Mouse (Mus musculus) liver, embryonic 14.5 days (tissue): ENCODE measurements at regions not wholly inside any gene's neighbourhood (a gene's known extent, or its start where the extent isn't known, plus 50 kb on each side); places are given as distances from the start of the nearest gene placed in this dataset.

ENCODE experiments used
- ATAC-seq: fragments of 200-750 bp; cut with Nextera tagmentation; 2 replicates; pipeline ENCODE4 v1.8.0; 2017; ENCODE audit warnings: moderate number of reproducible peaks, mild to moderate bottlenecking, moderate library complexity; ENCODE audit not compliant: insufficient read depth
- DNase-seq, 3 experiments: peaks; one replicate each; pipeline ENCODE4 v3.0.0-alpha.2; 2012 to 2013; ENCODE audit warnings: low read depth in 3 of 3, low spot score in 3 of 3
- H3K27ac ChIP-seq: fragments of 300-500 bp; sonication (generic); 2 replicates; pipeline ENCODE4 v1.5.1; 2014; ENCODE audit warnings: moderate library complexity, mild to moderate bottlenecking, control low read depth, inconsistent platforms
- H3K27me3 ChIP-seq: fragments of 300-500 bp; sonication (generic); 2 replicates; pipeline ENCODE4 v1.6.1; 2014; ENCODE audit warnings: mild to moderate bottlenecking, low read length, moderate library complexity; ENCODE audit not compliant: control insufficient read depth, insufficient read depth
- H3K36me3 ChIP-seq: fragments of 300-500 bp; sonication (generic); replicated peaks from 2 replicates; pipeline ENCODE4 v1.6.1; 2014; ENCODE audit warnings: low read depth; ENCODE audit not compliant: control insufficient read depth, insufficient read depth
- H3K4me1 ChIP-seq, 2 experiments: fragments of 200-500 bp in 1 of 2; fragments of 300-500 bp in 1 of 2; sonication (generic) in 1 of 2; replicated peaks; 2 replicates each; pipeline ENCODE4 v1.6.1; 2012 to 2014; ENCODE audit warnings: antibody characterized with exemption in 1 of 2, inconsistent platforms in 1 of 2, low read length in 1 of 2; ENCODE audit not compliant: control insufficient read depth in 2 of 2, insufficient read depth in 2 of 2
- H3K4me2 ChIP-seq: fragments of 300-500 bp; sonication (generic); 2 replicates; pipeline ENCODE4 v1.6.1; 2014; ENCODE audit warnings: low read depth, mild to moderate bottlenecking, control low read depth, moderate library complexity
- H3K4me3 ChIP-seq, 2 experiments: fragments of 200-500 bp in 1 of 2; fragments of 300-500 bp in 1 of 2; sonication (generic) in 1 of 2; 2 replicates each; pipeline ENCODE4 v1.5.1; 2012 to 2014; ENCODE audit warnings: low read depth in 2 of 2, low read length in 2 of 2, mild to moderate bottlenecking in 2 of 2, control low read depth in 1 of 2, inconsistent platforms in 1 of 2, moderate library complexity in 1 of 2; ENCODE audit not compliant: insufficient read depth in 1 of 2
- H3K9ac ChIP-seq: fragments of 300-500 bp; sonication (generic); replicated peaks from 2 replicates; pipeline ENCODE4 v1.6.1; 2014; ENCODE audit warnings: mild to moderate bottlenecking, control low read depth, moderate library complexity
- H3K9me3 ChIP-seq: fragments of 300-500 bp; sonication (generic); 2 replicates; pipeline ENCODE4 v1.6.1; 2016; ENCODE audit warnings: low read length, mixed read lengths; ENCODE audit not compliant: control insufficient read depth
- CTCF ChIP-seq: IDR thresholded peaks from 2 replicates; pipeline ENCODE4 v1.5.1; 2016; ENCODE audit warnings: antibody characterized with exemption, low read depth, control low read depth
- EP300 ChIP-seq: IDR thresholded peaks from 2 replicates; pipeline ENCODE4 v1.6.1; 2016; ENCODE audit warnings: antibody characterized with exemption, low read depth
- WGBS: fragments of 180-500 bp; shearing (Covaris S2); extraction: QIAGEN DNeasy Blood & Tissue Kit; methylation state at CpG from one replicate; pipeline ENCODE4 v1.1.7; 2014; ENCODE audit not compliant: insufficient replicate concordance; 5-methylcytosine and 5-hydroxymethylcytosine counted together

DNA sequence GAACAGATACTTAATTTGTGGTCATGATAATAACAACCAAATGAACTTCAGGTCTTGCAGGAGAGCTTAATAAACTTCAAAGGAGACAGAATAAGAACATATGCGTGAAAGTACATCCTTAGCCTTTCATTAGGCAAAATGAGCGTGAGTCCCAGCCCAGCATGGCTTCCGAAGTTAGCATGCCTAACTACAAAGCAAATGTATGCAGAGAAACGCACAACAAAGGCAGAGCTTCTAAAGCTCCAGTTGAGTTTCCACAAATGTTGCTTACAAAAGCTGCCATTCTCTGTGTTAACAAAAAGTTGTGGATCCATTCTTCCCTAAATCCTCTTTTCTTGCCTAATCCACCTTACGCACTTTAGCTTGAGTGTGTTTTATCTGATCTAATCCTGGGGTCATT, 458.7 kb upstream of the Zic4 start:
- no peak for ATAC-seq

DNA sequence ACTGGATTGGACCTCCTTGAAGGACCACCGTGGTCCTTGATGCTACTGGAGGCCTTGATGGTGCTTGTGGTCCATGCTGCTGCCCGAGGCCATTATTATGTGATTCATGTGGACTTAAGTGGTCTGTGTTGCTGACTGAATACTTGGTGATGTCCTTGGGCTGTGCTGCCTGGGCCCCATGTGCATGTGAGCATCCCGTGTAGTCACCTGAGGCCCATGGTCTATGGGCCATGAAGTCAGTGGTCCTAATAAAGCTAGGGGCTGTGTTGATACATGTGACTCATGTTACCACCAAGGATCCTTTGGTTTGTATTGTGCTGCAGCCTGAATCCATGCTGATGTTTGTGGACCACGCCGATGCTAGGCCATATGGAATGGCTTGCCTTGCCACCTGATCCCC, 456.1 kb upstream of the Zic4 start:
- TF ChIP-seq CTCF, result no peak
- no peak for TF ChIP-seq EP300
- DNase-seq, result no peak
- no peaks in the 10 kb centered on the region for H3K9me3 ChIP-seq
- no peaks in the 10 kb centered on the region for H3K27me3 ChIP-seq
- no peak overlapping the region for H3K4me3 ChIP-seq
- no peaks in the 10 kb centered on the region for H3K36me3 ChIP-seq
- no peak overlapping the region for H3K4me2 ChIP-seq
- 73% methylated on average over 5 of the region's 5 CpGs for WGBS
- H3K9ac ChIP-seq, result no peak overlapping the region
- no peak overlapping the region for H3K27ac ChIP-seq
- no peak for ATAC-seq
- no peaks in the 10 kb centered on the region for H3K4me1 ChIP-seq

More for the DNA sequence above, 458.7 kb upstream of the Zic4 start:
- H3K4me3 ChIP-seq, result no peak overlapping the region
- no peak for DNase-seq
- H3K4me1 ChIP-seq, result no peaks in the 10 kb centered on the region
- no peak overlapping the region for H3K4me2 ChIP-seq
- 27% methylated on average over 5 of the region's 5 CpGs for WGBS
- H3K36me3 ChIP-seq, result no peaks in the 10 kb centered on the region
- no peaks in the 10 kb centered on the region for H3K27me3 ChIP-seq
- TF ChIP-seq CTCF (no peak), EP300 (no peak)
- no peak overlapping the region for H3K9ac ChIP-seq
- H3K27ac ChIP-seq, result no peak overlapping the region
- H3K9me3 ChIP-seq, result no peaks in the 10 kb centered on the region

DNA sequence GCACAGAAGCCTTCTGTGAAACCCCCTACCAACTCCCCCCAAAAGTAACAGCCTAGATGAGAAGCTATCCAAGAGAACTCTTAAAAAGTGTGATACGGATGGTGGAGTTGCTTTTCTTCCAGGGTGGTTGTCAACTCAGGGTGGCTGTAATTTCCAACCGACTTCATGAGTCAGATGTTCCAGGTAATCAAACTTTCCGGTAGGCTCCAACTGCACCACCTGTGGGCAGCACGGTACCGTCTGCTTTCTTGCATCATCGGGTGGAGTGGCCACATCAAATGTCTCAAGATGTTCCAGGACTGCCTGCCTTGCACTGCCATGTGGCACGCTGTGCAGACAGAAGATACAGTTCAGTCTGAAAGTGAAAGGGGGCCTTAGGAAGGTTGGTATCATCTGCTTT, 455.5 kb upstream of the Zic4 start:
- Histone ChIP-seq H3K9ac (no peak overlapping the region), H3K4me1 (no peaks in the 10 kb centered on the region), H3K4me3 (no peak overlapping the region), H3K4me2 (no peak overlapping the region), H3K9me3 (no peaks in the 10 kb centered on the region), H3K27me3 (no peaks in the 10 kb centered on the region), H3K36me3 (no peaks in the 10 kb centered on the region), H3K27ac (no peak overlapping the region)
- no peak for DNase-seq
- TF ChIP-seq CTCF (no peak), EP300 (no peak)
- ATAC-seq, result no peak
- 67% methylated on average over 7 of the region's 7 CpGs for WGBS

DNA sequence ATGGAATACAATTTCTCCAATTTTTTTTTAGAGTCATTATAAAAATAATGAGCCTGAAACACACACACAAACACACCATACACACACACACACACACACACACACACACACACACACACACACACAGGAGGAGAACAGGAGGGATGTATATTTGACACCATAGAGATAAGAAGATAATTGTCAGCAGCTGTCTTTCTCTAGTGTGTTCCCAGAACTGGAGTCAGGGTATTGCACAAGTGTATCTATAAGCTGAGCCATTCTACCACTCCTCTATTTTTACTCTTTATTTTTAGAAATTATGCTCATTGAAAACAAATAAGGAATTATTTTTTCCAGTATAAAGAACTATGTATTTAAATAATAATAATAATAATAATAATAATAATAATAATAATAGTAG, 407.6 kb upstream of the Zic4 start:
- DNase-seq (no peak), ATAC-seq (no peak)
- no peaks in the 10 kb centered on the region for H3K27me3 ChIP-seq
- H3K9ac ChIP-seq, result no peak overlapping the region
- no peak overlapping the region for H3K4me3 ChIP-seq
- no peaks in the 10 kb centered on the region for H3K4me1 ChIP-seq
- no peak overlapping the region for H3K27ac ChIP-seq
- no peaks in the 10 kb centered on the region for H3K9me3 ChIP-seq
- no peaks in the 10 kb centered on the region for H3K36me3 ChIP-seq
- H3K4me2 ChIP-seq, result no peak overlapping the region
- TF ChIP-seq EP300, result no peak

DNA sequence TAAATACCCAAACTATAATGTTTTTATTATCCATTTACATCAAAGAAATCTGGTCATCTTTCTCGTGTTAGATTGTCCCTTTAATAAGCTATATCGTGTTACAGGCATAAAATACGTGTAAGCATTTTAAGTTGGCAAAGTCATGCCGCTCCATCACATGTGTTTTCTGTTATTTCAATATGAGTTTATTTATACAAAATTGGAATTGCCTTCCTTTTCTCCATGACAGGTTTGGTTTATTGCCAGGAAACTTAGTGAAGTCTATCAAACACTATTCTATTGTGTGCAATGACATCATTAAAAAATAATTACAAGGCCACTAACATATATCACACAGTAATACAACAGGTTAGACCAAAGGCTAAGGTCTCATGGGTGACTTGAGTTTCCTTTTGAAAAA, 400.8 kb upstream of the Zic4 start:
- no peaks in the 10 kb centered on the region for H3K4me1 ChIP-seq
- TF ChIP-seq EP300 (no peak), CTCF (no peak)
- ATAC-seq (no peak), DNase-seq (no peak)
- no peak overlapping the region for H3K27ac ChIP-seq
- H3K27me3 ChIP-seq, result no peaks in the 10 kb centered on the region
- H3K9ac ChIP-seq, result no peak overlapping the region
- no peaks in the 10 kb centered on the region for H3K36me3 ChIP-seq
- H3K4me3 ChIP-seq, result no peak overlapping the region
- no peaks in the 10 kb centered on the region for H3K9me3 ChIP-seq
- H3K4me2 ChIP-seq, result no peak overlapping the region
- 58% methylated on average over 4 of the region's 4 CpGs for WGBS

DNA sequence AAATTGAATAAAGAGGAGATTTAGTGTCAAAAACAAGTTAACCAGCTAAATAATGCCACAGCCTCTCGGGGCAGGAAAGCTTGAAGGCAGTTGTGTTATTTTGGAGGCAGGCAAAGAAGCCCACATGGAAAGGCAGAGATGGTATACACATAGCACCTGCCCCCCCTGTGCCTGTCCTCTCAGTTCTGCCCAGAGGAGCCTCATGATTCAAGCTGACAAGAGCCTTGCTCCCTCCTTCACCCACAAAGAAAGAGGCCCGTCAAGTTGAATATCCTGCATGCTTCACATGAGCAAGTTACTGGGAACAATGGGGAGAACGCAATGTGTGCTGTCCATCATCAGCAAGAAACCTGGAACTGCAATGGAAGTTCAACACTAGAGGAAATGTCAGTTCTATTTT, 398.2 kb upstream of the Zic4 start:
- Histone ChIP-seq H3K27ac (no peak overlapping the region), H3K9me3 (no peaks in the 10 kb centered on the region), H3K9ac (no peak overlapping the region), H3K27me3 (no peaks in the 10 kb centered on the region), H3K4me3 (no peak overlapping the region), H3K4me2 (no peak overlapping the region), H3K36me3 (no peaks in the 10 kb centered on the region), H3K4me1 (no peaks in the 10 kb centered on the region)
- DNase-seq, result no peak
- no peak for ATAC-seq
- TF ChIP-seq CTCF (no peak), EP300 (no peak)
- WGBS, result 37% methylated on average over 3 of the region's 3 CpGs
